Mouse (Mus musculus): Measurements from ENCODE around the gene Gm20403.

The Gm20403 gene

DNA sequence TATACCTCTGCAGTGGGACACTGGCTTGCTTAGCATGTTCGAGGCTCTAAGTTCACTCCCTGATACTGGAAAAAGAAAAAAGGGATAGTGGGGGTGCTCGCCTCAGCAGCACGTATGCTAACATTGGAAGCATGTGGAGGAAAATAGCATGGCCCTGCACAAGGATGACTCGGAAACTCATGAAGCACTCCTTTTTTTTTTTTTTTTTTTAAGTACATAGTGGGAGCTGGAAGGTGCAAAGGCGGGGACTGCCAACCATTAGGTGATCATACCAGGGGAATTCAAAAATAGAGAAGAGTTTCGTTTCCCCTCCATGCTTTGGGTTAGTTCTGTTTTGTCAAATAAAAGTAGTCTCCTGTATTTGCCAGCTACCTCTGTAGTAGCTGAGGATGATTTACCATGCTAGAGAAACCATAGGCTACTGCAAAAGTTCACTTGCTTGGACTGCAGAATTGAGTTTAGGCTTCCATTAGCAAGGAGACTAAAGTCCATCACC lies 10.7 kb upstream of the Gm20403 start:
- ChIA-PET POLR2A (interaction anchor here in 2 of 4 experiments (0.6 to 1.6 kb wide), 4 partner anchors 18 to 306 kb away, joined by 3 to 4 read pairs (median 3); partner anchors contain the start of gene Ppp2r3c (in 1 of the 2)), CTCF (no interaction called here)

DNA sequence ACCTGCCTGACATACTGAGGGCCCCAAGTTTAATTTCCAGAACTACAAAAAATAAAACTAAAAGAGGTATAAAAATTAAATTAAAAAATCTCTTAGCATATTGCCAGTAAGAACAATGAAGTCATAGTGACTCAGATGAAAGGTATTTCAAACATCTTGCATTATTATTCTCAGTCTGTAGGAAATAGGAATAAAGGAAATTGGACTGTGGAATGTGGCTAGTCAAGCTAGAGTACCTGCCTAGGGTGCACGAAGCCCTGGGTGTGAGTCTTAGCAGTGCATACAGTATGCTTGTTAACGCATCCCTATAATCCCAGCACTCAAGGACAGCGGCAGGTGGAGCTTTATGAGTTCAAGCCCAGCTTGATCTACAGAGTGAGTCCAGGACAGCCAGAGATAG lies 9.6 kb upstream of the Gm20403 start:
- CTCF ChIA-PET, result no interaction called here
- POLR2A ChIA-PET, result interaction anchor here in 2 of 4 experiments (0.6 to 2.0 kb wide), 4 partner anchors 10 to 195 kb away, joined by 3 to 8 read pairs (median 5); partner anchors contain the start of gene Gm20403 (in 2 of the 2)

DNA sequence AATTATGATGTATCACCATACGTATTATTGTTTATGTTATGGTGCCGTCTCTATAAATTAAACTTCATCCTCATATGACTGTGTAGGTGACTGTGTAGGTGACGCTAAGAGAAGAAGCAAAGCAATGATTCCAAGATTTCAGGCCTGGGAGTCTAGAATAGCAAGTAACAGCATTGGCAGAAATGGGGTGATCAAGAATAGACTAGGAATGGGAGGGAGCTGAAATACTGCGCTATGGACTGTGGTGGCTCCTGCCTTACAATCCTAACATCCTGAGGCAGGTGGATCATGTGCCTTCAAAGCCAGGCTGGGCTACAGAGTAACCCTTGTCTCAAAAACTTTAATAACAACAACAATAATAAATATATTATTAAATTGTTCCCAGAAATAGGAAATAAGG lies 8.1 kb upstream of the Gm20403 start:
- ChIA-PET POLR2A (interaction anchor here in 2 of 4 experiments (0.8 to 2.5 kb wide), 8 partner anchors 8 to 159 kb away, joined by 3 to 11 read pairs (median 5); partner anchors contain the start of genes Gm20403 (in 2 of the 2) and 2700097O09Rik (in 1 of the 2)), CTCF (interaction anchor here in 1 of 4 experiments (1.0 kb wide), 1 partner anchor 12 kb away, joined by 4 read pairs; no protein-coding TSS in a partner anchor)

DNA sequence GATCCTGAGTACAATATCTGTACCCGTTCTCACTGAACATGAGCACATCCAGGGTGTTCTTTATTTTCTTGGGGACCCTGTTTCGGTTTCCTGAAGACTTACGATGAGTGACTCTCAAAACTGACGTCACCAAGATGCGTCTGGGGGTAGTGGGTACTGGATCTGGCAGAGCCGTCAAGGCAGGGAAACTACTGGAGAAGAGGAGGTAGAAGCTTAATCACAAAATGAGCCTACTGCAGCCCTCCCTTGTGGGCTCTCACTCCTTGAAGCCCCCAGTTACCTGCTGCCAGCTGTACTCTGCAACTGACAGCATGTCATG lies 7.7 kb upstream of the Gm20403 start:
- CTCF ChIA-PET, result interaction anchor here in 1 of 4 experiments (0.6 kb wide), 1 partner anchor 163 kb away, joined by 19 read pairs; no protein-coding TSS in a partner anchor
- POLR2A ChIA-PET, result interaction anchor here in 2 of 4 experiments (0.9 to 2.5 kb wide), 5 partner anchors 9 to 159 kb away, joined by 3 to 11 read pairs (median 3); no protein-coding TSS in a partner anchor

DNA sequence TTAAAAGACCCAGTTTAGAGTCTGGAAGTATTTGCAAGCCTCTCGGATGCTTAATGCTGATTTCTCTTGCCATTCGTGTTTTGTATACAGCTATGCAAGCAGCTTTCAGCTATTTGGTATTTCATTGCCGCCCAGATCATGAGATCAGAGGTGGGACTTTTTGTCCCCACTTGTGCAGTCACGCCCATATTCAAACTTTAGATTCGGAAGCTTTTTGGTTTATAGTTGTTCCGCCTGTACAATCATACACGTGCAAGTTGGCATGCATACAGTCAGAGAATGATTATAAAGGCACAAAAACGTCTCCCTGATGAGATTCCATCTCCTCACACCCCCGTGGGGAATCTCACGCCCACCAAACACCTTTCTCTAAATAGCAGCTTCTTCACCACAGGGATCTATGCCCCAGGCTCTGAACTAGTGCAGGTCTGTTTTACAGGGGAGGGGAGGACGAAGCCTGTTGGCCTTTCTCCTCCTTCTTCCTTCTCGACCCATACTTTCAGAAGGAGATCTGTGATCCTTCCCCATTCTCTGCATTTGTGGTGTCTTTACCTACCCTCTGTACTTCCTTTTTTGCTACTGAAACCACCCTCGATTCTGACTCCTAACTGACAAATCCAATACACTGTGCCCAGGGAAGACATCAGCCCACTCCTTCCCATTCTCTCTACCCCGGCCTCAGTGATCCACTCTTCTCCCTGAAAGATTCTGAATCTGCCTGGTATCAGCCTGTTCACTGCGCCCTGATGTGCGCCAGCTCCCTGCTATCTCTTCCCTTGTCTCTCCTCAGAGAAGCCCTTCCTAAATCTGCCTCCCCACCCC lies 7.1 kb upstream of the Gm20403 start:
- ChIA-PET POLR2A (interaction anchor here in 3 of 4 experiments (0.6 to 2.5 kb wide), 6 partner anchors 9 to 384 kb away, joined by 3 to 14 read pairs (median 7); no protein-coding TSS in a partner anchor), CTCF (interaction anchor here in 1 of 4 experiments (0.6 kb wide), 1 partner anchor 163 kb away, joined by 19 read pairs; no protein-coding TSS in a partner anchor)

DNA sequence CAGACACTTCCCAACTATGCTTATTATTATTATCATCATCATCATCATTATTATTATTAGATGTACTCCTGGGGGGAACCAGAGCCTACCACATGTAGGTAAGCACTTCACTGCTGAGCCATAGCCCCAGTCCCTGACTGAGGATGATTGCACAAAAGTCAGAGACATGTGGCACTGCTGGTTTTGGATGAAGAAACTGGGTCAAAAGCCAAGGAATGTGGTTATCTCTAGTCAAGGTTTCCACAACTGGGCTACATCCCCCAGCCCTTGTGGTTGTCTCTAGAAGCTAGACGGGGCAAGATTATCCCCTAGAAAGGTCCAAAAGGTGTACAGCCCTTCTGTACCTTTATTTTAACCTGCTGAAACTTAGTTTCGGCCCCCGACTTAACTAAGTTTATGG lies 6.5 kb upstream of the Gm20403 start:
- ChIA-PET CTCF (no interaction called here), POLR2A (interaction anchor here in 3 of 4 experiments (0.6 to 2.5 kb wide), 4 partner anchors 8 to 385 kb away, joined by 3 to 14 read pairs (median 11); no protein-coding TSS in a partner anchor)

DNA sequence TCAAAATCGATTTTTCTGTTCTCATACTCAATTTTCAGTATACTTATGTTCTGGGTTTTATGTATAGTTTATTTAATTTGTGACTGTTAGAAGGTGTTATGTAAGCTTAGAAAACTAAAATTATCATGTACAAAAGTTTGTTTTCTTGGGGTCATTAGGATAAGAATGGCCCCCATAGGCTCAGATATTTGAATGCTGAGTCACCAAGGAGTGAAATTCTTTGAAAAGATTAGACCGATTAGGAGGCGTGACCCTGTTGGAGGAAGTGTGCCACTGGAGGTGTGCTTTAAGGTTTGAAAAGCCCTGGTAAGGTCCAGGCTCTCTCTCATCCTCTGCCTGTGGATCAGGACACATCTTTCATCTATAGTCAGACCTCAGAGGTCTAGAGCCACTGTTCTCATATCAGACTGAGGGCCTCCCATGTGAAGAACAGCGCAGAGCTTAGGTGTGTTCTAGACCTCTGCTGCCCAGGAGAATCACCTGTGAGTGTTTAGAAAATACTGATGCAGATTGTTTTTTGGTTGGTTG lies 2.1 kb upstream of the Gm20403 start:
- POLR2A ChIA-PET, result interaction anchor here in 2 of 4 experiments (0.7 to 0.9 kb wide), 2 partner anchors 38 to 125 kb away, joined by 3 read pairs; no protein-coding TSS in a partner anchor

DNA sequence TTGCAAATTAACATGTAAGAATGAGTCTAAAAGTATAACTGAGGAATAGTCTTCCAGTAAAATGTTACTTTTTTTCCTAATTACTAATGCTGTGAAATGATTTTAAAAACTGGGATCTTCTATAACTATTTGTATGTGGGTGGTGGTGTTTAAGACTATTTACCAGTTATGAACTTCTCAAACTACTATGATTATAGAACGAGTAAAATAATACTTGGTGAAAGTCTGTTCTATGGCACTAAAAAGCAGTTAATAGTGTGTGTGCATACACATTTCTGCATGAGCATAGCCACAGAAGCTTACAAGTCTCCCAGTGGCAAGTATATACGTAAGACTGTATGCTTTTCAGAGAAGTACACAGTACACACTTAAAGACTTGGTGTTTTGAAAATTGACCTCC lies 827 bp upstream of the Gm20403 start:
- ChIA-PET CTCF (no interaction called here), POLR2A (interaction anchor here in 3 of 4 experiments (1.1 to 1.5 kb wide), 9 partner anchors 8 to 291 kb away, joined by 3 to 7 read pairs (median 5); partner anchors contain the start of genes Cfl2 (in 1 of the 3) and Eapp (in 1 of the 3))

More for the DNA sequence above, 2.1 kb upstream of the Gm20403 start:
- CTCF ChIA-PET, result interaction anchor here in 1 of 4 experiments (0.5 kb wide), 1 partner anchor 679 kb away, joined by 3 read pairs; no protein-coding TSS in a partner anchor

DNA sequence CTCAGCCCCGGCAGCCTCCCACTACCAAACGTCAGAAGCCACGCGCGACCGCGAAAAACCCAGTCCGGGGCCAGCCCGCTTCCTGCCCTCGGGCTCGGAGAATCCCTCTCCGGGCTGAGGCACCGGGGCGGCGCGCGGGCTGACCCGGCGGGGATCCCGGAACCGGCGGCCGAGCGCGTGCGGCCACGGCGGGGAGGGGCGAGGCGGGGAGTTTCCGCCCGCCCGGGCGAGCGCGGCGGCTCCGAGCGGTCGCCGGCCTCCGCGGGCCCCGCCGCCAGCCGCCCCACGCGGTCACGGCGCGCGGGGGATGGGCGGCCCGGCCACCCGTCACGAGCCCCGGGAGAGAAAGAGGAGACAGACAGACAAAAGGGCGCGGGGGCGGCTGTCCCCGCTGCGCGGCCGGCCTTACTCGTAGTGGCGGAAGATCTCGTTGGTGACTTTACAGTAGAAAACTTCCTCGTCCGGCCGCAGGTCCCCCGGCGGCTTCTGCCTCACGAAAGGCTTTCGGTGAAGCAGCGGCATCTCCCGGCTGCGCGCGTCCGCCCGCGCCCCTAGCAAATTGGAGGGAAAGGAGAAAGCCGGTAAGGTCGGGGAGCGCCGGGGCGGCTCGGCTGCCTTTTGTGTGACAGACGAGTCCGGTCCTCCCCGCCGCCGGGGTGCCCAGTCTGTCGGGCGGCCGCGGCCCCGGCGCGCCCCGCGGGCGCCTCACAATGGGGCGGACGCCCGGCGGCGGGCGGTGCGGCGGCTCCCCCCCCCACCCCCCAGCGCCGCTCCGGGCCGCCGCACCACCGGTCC lies 875 bp downstream of the Gm20403 start:
- ChIA-PET CTCF (no interaction called here), POLR2A (interaction anchor here in 3 of 4 experiments (0.9 to 1.5 kb wide), 25 partner anchors 8 to 851 kb away, joined by 3 to 11 read pairs (median 4); partner anchors contain the start of genes 2700097O09Rik (in 1 of the 3), Brms1l (in 1 of the 3), Eapp (in 1 of the 3) and Srp54a (in 1 of the 3))

DNA sequence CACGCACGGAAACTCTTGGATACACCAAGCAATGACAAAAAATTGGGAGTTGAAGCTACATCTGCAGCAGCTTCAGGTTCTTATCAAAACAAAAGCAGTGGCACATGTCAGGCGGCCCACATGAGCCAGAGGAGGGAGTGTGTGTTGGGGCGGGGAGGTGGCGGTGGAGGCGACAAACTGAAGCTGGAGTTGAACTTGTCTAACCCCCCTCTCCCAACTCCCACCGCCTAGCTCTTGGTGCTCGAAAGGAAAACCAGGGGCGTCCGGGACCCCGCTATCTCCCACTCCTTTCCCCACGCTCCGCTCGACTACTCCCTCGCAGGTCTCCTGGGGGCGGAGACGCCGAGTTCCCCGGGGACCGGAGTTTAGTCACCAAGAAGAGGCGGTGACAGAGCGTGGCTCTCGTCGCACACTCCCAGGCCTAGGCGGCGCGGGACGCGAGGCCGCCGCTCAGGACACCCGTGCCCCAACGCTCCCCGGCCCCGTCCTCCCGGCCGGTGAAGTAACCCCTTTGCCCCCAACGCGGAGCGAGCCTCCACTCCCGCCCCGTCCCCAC lies 1.6 kb downstream of the Gm20403 start:
- POLR2A ChIA-PET, result interaction anchor here in 3 of 4 experiments (0.5 to 1.8 kb wide), 15 partner anchors 8 to 689 kb away, joined by 3 to 11 read pairs (median 3); no protein-coding TSS in a partner anchor

DNA sequence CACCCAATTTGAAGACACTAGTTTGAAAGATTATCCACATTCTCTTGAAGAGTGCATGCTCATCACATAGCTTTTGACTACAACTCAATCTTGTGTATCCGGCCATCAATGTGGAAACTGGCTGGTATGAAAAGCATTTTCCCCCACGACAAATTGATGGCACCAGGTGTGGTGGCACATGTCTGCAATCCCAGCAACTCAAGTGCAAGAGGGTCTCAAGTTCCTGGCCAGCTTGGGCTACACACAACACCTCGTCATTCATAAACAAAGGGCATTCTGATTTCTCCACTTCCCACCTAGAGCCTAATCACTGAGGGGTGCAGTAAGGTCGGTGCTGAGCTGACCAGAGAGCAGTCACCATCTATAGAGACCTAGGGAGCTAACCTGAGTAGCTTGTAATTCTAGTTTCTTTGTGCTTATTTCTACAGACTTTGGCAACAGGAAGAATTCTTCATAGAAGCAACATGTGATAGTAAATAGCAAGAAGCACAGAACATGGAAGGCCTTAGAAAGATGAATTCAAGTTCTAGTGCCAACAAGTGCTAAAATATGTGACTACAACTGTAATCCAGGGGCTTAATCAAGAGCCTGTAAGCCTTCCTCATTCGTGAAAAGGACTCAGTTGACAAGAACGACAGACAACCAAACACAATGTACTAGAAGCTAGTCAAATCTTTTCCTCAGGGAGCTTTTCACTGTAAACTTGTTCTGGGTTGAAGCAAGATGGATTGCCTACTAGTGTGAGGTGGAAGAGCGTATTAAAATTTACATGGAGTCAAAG lies 3.2 kb downstream of the Gm20403 start:
- ChIA-PET CTCF (no interaction called here), POLR2A (interaction anchor here in 2 of 4 experiments (0.6 to 1.8 kb wide), 6 partner anchors 11 to 331 kb away, joined by 3 to 11 read pairs (median 4); no protein-coding TSS in a partner anchor)

More for the DNA sequence above, 1.6 kb downstream of the Gm20403 start:
- CTCF ChIA-PET, result interaction anchor here in 1 of 4 experiments (0.7 kb wide), 1 partner anchor 133 kb away, joined by 3 read pairs; no protein-coding TSS in a partner anchor

DNA sequence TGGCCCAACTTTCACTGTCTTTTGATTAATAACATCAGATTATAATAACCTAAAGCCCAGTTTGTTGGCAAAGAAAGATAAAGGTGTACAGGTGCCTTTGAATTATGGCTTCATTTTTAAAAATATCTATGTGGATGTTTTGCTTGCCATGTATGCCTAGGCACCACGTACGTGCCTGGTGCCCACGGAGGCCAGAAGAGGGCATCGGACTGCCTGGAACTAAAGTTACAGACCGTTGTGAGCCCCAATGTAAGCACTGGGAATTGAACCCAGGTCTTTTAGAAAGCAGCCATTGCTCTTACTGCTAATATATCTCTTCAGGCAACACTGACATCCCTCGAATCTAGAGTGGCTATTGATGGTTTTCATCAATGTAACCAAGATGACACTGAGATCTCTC lies 4.4 kb downstream of the Gm20403 start:
- ChIA-PET POLR2A (interaction anchor here in 1 of 4 experiments (1.0 kb wide), 1 partner anchor 92 kb away, joined by 4 read pairs; no protein-coding TSS in a partner anchor), CTCF (no interaction called here)

DNA sequence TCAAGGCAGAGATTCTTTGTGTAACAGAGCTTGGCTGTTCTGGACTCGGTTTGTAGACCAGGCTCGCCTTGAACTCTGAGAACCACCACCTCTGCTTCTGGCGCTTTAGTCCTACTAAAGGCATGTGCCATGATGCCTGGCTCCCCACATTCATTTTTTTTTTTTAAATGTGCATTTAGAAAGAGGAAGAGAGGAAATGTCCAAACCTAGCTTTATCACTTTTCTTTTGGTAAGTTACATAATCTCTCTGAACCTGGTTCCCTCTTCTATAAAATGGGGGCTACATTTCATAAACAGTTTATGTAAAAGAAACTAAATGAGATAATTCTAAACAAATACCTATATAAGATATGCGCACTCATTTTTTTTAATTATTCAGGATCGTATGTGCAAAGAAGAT lies 5.4 kb downstream of the Gm20403 start:
- CTCF ChIA-PET, result no interaction called here
- POLR2A ChIA-PET, result interaction anchor here in 1 of 4 experiments (1.0 kb wide), 2 partner anchors 91 to 322 kb away, joined by 3 to 4 read pairs; partner anchors contain the start of gene Ppp2r3c

DNA sequence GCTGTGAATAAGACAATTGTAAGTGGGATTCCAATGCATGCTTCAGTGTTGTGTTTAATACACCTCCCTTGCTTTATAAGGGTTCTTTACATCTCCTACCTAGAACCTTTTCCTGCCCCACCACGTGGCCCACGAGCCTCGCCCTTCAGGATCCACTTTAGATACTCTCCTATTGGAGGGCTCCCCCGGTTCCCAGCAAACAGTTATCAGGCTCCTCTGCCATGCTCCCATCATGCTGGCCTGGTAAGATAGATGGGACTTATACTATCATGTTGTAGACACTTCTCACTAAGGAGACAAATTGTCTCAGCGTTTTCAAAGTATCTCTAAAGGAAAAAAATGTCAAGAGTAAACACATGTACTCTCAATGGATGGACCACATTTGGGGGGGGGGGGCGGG lies 5.8 kb downstream of the Gm20403 start:
- ChIA-PET POLR2A (interaction anchor here in 3 of 4 experiments (0.6 to 1.0 kb wide), 4 partner anchors 99 to 648 kb away, joined by 3 to 6 read pairs (median 4); partner anchors contain the start of gene Ppp2r3c (in 1 of the 3)), CTCF (interaction anchor here in 1 of 4 experiments (0.7 kb wide), 1 partner anchor 1051 kb away, joined by 3 read pairs; no protein-coding TSS in a partner anchor)

DNA sequence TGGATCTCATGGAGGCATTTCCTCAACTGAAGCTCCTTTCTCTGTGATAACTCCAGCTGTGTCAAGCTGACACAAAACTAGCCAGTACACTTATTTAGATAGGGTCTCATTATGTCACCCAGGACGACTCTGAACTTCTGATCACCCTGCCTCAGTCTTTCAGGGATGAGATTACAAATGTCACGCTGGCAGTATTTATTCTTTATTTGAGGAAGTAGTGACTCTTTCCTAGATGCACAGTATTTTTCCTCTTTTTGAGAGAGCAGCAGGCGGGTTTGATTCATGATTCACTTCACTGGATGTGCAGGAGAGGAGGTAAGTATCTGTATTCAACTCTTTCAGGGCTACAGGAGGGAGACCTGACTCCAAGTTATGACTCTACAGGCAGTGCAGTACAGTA lies 17.3 kb downstream of the Gm20403 start:
- CTCF ChIA-PET, result no interaction called here
- POLR2A ChIA-PET, result no interaction called here

DNA sequence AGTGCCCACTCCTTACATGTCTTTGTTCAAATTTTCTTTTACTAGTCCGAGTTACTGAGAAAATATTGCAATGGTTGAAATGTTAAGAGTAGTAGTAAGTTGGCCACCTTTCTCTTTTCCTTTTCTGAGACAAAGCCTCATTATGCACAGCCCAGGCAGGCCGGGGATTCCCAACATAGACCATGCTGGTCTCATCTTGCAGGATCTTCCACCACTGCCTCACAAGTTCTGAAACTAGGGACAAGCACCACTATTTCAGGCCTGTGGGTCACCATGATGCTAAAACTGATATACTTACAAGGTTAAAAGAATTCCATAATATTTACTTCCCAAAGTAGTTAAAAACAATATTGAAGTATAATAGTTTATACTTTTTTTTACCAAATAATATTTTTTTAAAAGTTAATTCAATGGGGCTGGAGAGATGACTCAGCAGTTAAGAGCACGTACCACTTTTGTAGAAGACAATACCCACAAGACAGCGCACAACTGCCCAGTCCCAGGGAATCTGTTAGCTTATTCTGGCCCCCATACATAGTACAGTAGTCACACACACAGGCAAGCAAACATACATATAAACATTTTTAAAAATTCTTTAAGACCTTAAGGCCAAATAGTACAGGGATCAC lies 20.7 kb downstream of the Gm20403 start:
- CTCF ChIA-PET, result no interaction called here
- POLR2A ChIA-PET, result interaction anchor here in 1 of 4 experiments (1.4 kb wide), 1 partner anchor 8 kb away, joined by 4 read pairs; no protein-coding TSS in a partner anchor

Measured in embryonic stem cell, embryonic (primary cell).